Mouse (Mus musculus) testis, adult 2 months (tissue): ENCODE measurements around the gene Pgm3.

Source experiments
- CTCF ChIP-seq: fragments of 200-500 bp; IDR thresholded peaks from 2 replicates; pipeline ENCODE4 v1.5.1; 2012; ENCODE audit warnings: low read depth, mild to moderate bottlenecking, inconsistent platforms, low read length, moderate library complexity; ENCODE audit not compliant: control insufficient read depth, insufficient read depth, insufficient replicate concordance
- POLR2A ChIP-seq: fragments of 200-500 bp; IDR thresholded peaks from 2 replicates; pipeline ENCODE4 v1.6.1; 2012; ENCODE audit warnings: low read depth, mild to moderate bottlenecking, inconsistent platforms, low read length, moderate library complexity; ENCODE audit not compliant: control insufficient read depth

DNA sequence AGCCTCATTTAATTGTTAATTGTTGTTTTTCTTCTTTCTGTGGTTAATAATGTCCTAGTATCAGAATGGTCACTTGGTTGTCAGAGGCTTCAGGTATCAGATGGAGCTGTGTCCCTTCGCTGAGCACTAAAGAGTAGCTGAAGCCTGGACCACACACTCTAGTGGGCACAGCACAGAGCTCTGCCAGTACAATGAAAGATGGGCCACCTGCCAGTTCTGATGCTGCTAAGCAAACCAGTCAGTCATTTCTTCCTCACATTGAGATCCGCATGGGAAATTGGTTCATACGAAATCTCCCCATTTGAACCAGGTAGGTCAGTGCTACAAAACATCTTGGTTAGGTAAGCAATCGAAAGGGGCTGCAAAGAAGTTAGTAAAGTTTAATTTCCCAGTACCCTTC is 17.0 kb downstream of the Pgm3 start:
- TF ChIP-seq POLR2A (no peak), CTCF (no peak)
